Mouse (Mus musculus): ENCODE results near the gene Eppin. TPM values are rescaled to one million over a fixed set of nuclear protein-coding genes. Genes with fewer than 3 reads are reported as not detected.

The Eppin gene
- total RNA-seq (2021) (not detected), polyA plus RNA-seq (2012; rRNA removed) (0.16 TPM in 1 of 2 replicates, not detected in the other)
- long read RNA-seq = 0 reads

GRCm38 (mm10) chr2:164593494-164593893 is at the start of gene Eppin:
Eppin (minus strand) TSS chr2:164593594.
- TF ChIP-seq POLR2A (IDR thresholded peaks at IDR 0.05; ENCODE audit: insufficient read depth, low read depth, low read length) (no peak), EP300 (IDR thresholded peaks at IDR 0.05; ENCODE audit: insufficient read depth, low read depth, low read length) (no peak), CTCF (IDR thresholded peaks at IDR 0.05) (no peak)

GRCm38 (mm10) chr2:164641881-164642673 is 48.7 kb upstream of the Eppin start:
- intact Hi-C loops (cut with DNase I) = no loop called here
- Histone ChIP-seq H3K27me3 (ENCODE audit: control insufficient read depth, insufficient read depth, low read length) (no peaks in the 10 kb centered on the region), H3K79me2 (replicated peaks; ENCODE audit: control insufficient read depth, insufficient read depth, low read length) (no peaks in the 10 kb centered on the region), H3K36me3 (ENCODE audit: control insufficient read depth, insufficient read depth, low read length) (no peaks in the 10 kb centered on the region), H3K4me3 (no peak overlapping the region), H3K9ac (ENCODE audit: low read depth, low read length) (no peak overlapping the region), H3K27ac (no peak overlapping the region), H3K4me1 (ENCODE audit: control insufficient read depth, insufficient read depth, low read length) (no peaks in the 10 kb centered on the region)
- no peak for TF ChIP-seq EP300 (IDR thresholded peaks at IDR 0.05; ENCODE audit: insufficient read depth, low read depth, low read length)
- no peak for TF ChIP-seq POLR2A (IDR thresholded peaks at IDR 0.05; ENCODE audit: insufficient read depth, low read depth, low read length)
- TF ChIP-seq CTCF (IDR thresholded peaks at IDR 0.05) = no peak
- DNase-seq = no peak
- 67% methylated on average over 13 of the region's 13 CpGs for WGBS

More at GRCm38 (mm10) chr2:164593494-164593893, at the start of gene Eppin:
- H3K27me3 ChIP-seq (ENCODE audit: control insufficient read depth, insufficient read depth, low read length) = no peaks in the 10 kb centered on the region
- no peaks in the 10 kb centered on the region for H3K36me3 ChIP-seq (ENCODE audit: control insufficient read depth, insufficient read depth, low read length)
- intact Hi-C loops (cut with DNase I) = loop anchor here (2.0 kb wide), 1 partner anchor 201 kb away; no protein-coding TSS in a partner anchor
- H3K79me2 ChIP-seq (replicated peaks; ENCODE audit: control insufficient read depth, insufficient read depth, low read length) = no peaks in the 10 kb centered on the region
- H3K4me3 ChIP-seq = no peak within 1 kb of the TSS
- no peak within 1 kb of the TSS for H3K27ac ChIP-seq
- WGBS = 54% methylated on average over 4 of the region's 4 CpGs
- no peaks in the 10 kb centered on the region for H3K4me1 ChIP-seq (ENCODE audit: control insufficient read depth, insufficient read depth, low read length)
- no peak for DNase-seq
- H3K9ac ChIP-seq (ENCODE audit: low read depth, low read length) = no peak within 1 kb of the TSS

- DNase-seq = peak in 1 of 2 experiments; percentile 8
- H3K4me1 ChIP-seq (ENCODE audit: control insufficient read depth, insufficient read depth, low read length) = no peaks in the 10 kb centered on the region
Observed at GRCm38 (mm10) chr2:164641129-164641528, 47.7 kb upstream of the Eppin start.

GRCm38 (mm10) chr2:164638696-164639095 is 45.3 kb upstream of the Eppin start, which contains the start of gene Wfdc16:
Wfdc16 (minus strand) TSS chr2:164638796.
- Histone ChIP-seq H3K36me3 (ENCODE audit: control insufficient read depth, insufficient read depth, low read length) (no peaks in the 10 kb centered on the region), H3K27ac (no peak within 1 kb of the TSS), H3K27me3 (ENCODE audit: control insufficient read depth, insufficient read depth, low read length) (no peaks in the 10 kb centered on the region), H3K4me1 (ENCODE audit: control insufficient read depth, insufficient read depth, low read length) (no peaks in the 10 kb centered on the region), H3K9ac (ENCODE audit: low read depth, low read length) (no peak within 1 kb of the TSS), H3K79me2 (replicated peaks; ENCODE audit: control insufficient read depth, insufficient read depth, low read length) (no peaks in the 10 kb centered on the region), H3K4me3 (no peak within 1 kb of the TSS)
- intact Hi-C loops (cut with DNase I) = no loop called here
- DNase-seq = no peak
- TF ChIP-seq POLR2A (IDR thresholded peaks at IDR 0.05; ENCODE audit: insufficient read depth, low read depth, low read length) = no peak
- TF ChIP-seq EP300 (IDR thresholded peaks at IDR 0.05; ENCODE audit: insufficient read depth, low read depth, low read length) = no peak
- TF ChIP-seq CTCF (IDR thresholded peaks at IDR 0.05) = no peak
- 84% methylated on average over 3 of the region's 3 CpGs for WGBS

More at GRCm38 (mm10) chr2:164641129-164641528, 47.7 kb upstream of the Eppin start:
- H3K27ac ChIP-seq = no peak overlapping the region
- H3K27me3 ChIP-seq (ENCODE audit: control insufficient read depth, insufficient read depth, low read length) = no peaks in the 10 kb centered on the region
- H3K36me3 ChIP-seq (ENCODE audit: control insufficient read depth, insufficient read depth, low read length) = no peaks in the 10 kb centered on the region
- no peaks in the 10 kb centered on the region for H3K79me2 ChIP-seq (replicated peaks; ENCODE audit: control insufficient read depth, insufficient read depth, low read length)
- H3K4me3 ChIP-seq = no peak overlapping the region
- TF ChIP-seq EP300 (IDR thresholded peaks at IDR 0.05; ENCODE audit: insufficient read depth, low read depth, low read length) = no peak
- TF ChIP-seq CTCF (IDR thresholded peaks at IDR 0.05) = no peak
- TF ChIP-seq POLR2A (IDR thresholded peaks at IDR 0.05; ENCODE audit: insufficient read depth, low read depth, low read length) = no peak
- intact Hi-C loops (cut with DNase I) = no loop called here
- no peak overlapping the region for H3K9ac ChIP-seq (ENCODE audit: low read depth, low read length)
- WGBS = 61% methylated on average over 7 of the region's 7 CpGs

- no peak for TF ChIP-seq POLR2A (IDR thresholded peaks at IDR 0.05; ENCODE audit: insufficient read depth, low read depth, low read length)
- peak; percentile 13; the same call in 1 of the 2 replicates for TF ChIP-seq CTCF (IDR thresholded peaks at IDR 0.05)
- no peak for DNase-seq
- no peak overlapping the region for H3K4me3 ChIP-seq
- no peak overlapping the region for H3K27ac ChIP-seq
- H3K36me3 ChIP-seq (ENCODE audit: control insufficient read depth, insufficient read depth, low read length) = no peaks in the 10 kb centered on the region
- no peaks in the 10 kb centered on the region for H3K4me1 ChIP-seq (ENCODE audit: control insufficient read depth, insufficient read depth, low read length)
- no peaks in the 10 kb centered on the region for H3K27me3 ChIP-seq (ENCODE audit: control insufficient read depth, insufficient read depth, low read length)
- H3K9ac ChIP-seq (ENCODE audit: low read depth, low read length) = no peak overlapping the region
- intact Hi-C loops (cut with DNase I) = no loop called here
- H3K79me2 ChIP-seq (replicated peaks; ENCODE audit: control insufficient read depth, insufficient read depth, low read length) = no peaks in the 10 kb centered on the region
- 80% methylated on average over 9 of the region's 9 CpGs for WGBS
Observed at GRCm38 (mm10) chr2:164635266-164635665, 41.9 kb upstream of the Eppin start.

- DNase-seq = no peak
- Histone ChIP-seq H3K27me3 (ENCODE audit: control insufficient read depth, insufficient read depth, low read length) (no peaks in the 10 kb centered on the region), H3K4me1 (ENCODE audit: control insufficient read depth, insufficient read depth, low read length) (no peaks in the 10 kb centered on the region), H3K36me3 (ENCODE audit: control insufficient read depth, insufficient read depth, low read length) (no peaks in the 10 kb centered on the region), H3K27ac (no peak overlapping the region), H3K9ac (ENCODE audit: low read depth, low read length) (no peak overlapping the region), H3K79me2 (replicated peaks; ENCODE audit: control insufficient read depth, insufficient read depth, low read length) (no peaks in the 10 kb centered on the region), H3K4me3 (no peak overlapping the region)
- no peak for TF ChIP-seq CTCF (IDR thresholded peaks at IDR 0.05)
- intact Hi-C loops (cut with DNase I) = no loop called here
- WGBS = 77% methylated on average over 4 of the region's 4 CpGs
Observed at GRCm38 (mm10) chr2:164621775-164622174, 28.4 kb upstream of the Eppin start.
